Mouse (Mus musculus) G1E (cell line): ENCODE results near the gene Hnrnpul2. TPM values are rescaled to one million over a fixed set of nuclear protein-coding genes. Genes with fewer than 3 reads are reported as not detected.

ENCODE experiments used
- ATAC-seq: 2 replicates; pipeline ENCODE4 v1.8.0; 2016; ENCODE audit warnings: mild to moderate bottlenecking; ENCODE audit not compliant: insufficient number of reproducible peaks, poor library complexity, low FRiP score, severe bottlenecking; ENCODE audit errors: extremely low read depth
- DNase-seq: peaks from one replicate; pipeline ENCODE4 v3.0.0; 2012; ENCODE audit warnings: low spot score
- H3K27me3 ChIP-seq: 2 replicates; pipeline ENCODE4 v1.6.1; 2012; ENCODE audit warnings: mild to moderate bottlenecking, low read length, inconsistent platforms; ENCODE audit not compliant: insufficient read depth
- H3K36me3 ChIP-seq: replicated peaks from 2 replicates; pipeline ENCODE3; 2012; ENCODE audit warnings: mild to moderate bottlenecking, inconsistent platforms
- H3K4me1 ChIP-seq: 2 replicates; pipeline ENCODE4 v1.6.1; 2012; ENCODE audit warnings: low read depth, low read length, inconsistent platforms, mixed read lengths; ENCODE audit not compliant: insufficient read depth
- H3K4me3 ChIP-seq: 2 replicates; pipeline ENCODE4 v1.5.1; 2012; ENCODE audit warnings: low read depth, mild to moderate bottlenecking, inconsistent platforms, low read length, moderate library complexity, mixed read lengths
- H3K9me3 ChIP-seq: replicated peaks from 2 replicates; pipeline ENCODE4 v1.6.1; 2012; ENCODE audit warnings: inconsistent platforms
- CTCF ChIP-seq: IDR thresholded peaks from 2 replicates; pipeline ENCODE4 v1.5.1; 2012; ENCODE audit warnings: low read depth, low read length, inconsistent platforms, mixed read lengths
- GATA1 ChIP-seq: IDR thresholded peaks from 2 replicates; pipeline ENCODE4 v1.6.1; 2012; ENCODE audit warnings: borderline replicate concordance, low read length, inconsistent platforms, mixed read lengths
- GATA2 ChIP-seq: IDR thresholded peaks from 2 replicates; pipeline ENCODE4 v1.6.1; 2012; ENCODE audit warnings: low read depth, low read length, inconsistent platforms, borderline replicate concordance
- POLR2AphosphoS5 ChIP-seq: IDR thresholded peaks from 2 replicates; pipeline ENCODE4 v1.6.1; 2012; ENCODE audit warnings: low read depth, low read length, inconsistent platforms; ENCODE audit not compliant: insufficient replicate concordance
- TAL1 ChIP-seq: conservative IDR thresholded peaks from 2 replicates; pipeline ENCODE4 v1.6.1; 2012; ENCODE audit warnings: low read depth, low read length, inconsistent platforms, mixed read lengths
- polyA plus RNA-seq: library from polyadenylated mRNA; stranded (reverse); fragments of >175 nt; gene quantifications from 2 replicates; pipeline ENCODE4 v1.2.3, GENCODE M21; 2012
- total RNA-seq, 2 experiments: library from RNA; stranded (forward) in 1 of 2; stranded (reverse) in 1 of 2; fragments of 200-1000 nt in 1 of 2; fragments of >200 nt in 1 of 2; fragmentation: Nextera tagmentation in 1 of 2; gene quantifications; 2 replicates each; pipeline ENCODE4 v1.2.3; 2014 to 2017

The Hnrnpul2 gene
- total and polyA plus RNA-seq, 3 experiments = 45.9 to 114 (median 82.1) TPM

- no peak for DNase-seq
- no peaks in the 10 kb centered on the region for H3K27me3 ChIP-seq
- H3K4me3 ChIP-seq = no peak overlapping the region
- H3K9me3 ChIP-seq = no peaks in the 10 kb centered on the region
- H3K4me1 ChIP-seq = peaks cover 60% of the 10 kb centered on the region
- peaks cover 71% of the 10 kb centered on the region for H3K36me3 ChIP-seq
- no peak for ATAC-seq
- TF ChIP-seq POLR2AphosphoS5 = no peak
- TF ChIP-seq GATA2 = no peak
- no peak for TF ChIP-seq CTCF
- TF ChIP-seq GATA1 = no peak
- no peak for TF ChIP-seq TAL1
Measured at GRCm38 (mm10) chr19:8875031-8875430, 55.2 kb downstream of the Hnrnpul2 start.

DNA sequence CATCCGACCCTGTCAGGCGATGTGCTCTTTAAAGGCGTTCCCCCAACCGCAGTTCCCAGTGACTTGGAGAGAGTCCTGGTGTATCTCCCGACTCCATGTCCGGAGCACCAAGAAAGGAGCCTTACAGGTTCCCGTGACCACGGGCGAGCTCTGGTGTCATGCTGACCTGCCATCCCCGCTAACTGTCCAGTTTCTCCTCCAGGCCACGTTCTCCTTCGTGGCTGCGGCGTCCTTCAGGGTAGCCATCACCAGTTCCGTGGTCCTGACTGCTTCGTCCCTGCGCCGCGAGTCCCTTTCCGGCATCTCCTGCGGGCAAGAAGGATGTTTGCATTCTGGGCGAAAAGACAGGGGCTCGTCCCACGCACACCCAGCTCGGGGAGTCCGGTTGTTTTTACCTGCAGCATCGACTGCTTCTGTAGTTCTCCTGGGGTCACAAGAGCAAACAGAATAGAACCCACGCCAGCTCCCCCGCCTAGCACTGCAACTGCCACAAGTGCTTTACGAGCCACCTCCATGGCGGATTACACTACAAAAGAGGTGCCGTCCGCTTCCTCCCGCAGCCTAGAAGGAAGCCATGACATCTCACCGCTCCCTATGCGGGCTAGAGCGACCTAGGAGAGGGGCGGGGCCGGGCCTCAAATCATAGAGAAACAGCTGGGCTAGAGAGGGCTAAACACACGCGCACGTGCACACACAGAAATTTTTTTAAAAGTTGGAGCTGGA is 60.7 kb downstream of the Hnrnpul2 start, which contains the start of gene Uqcc3:
Gene Uqcc3 (minus strand): TSS at position 613 of the 723 bp plus-strand sequence.
- Histone ChIP-seq H3K27me3 (no peaks in the 10 kb centered on the region), H3K4me1 (peaks cover 33% of the 10 kb centered on the region), H3K9me3 (no peaks in the 10 kb centered on the region), H3K4me3 (peak within 1 kb of the TSS; percentile 87), H3K36me3 (peaks cover 39% of the 10 kb centered on the region)
- TF ChIP-seq POLR2AphosphoS5 (no peak), TAL1 (no peak)
- DNase-seq (peak; percentile 75), ATAC-seq (peak; percentile 88)

DNA sequence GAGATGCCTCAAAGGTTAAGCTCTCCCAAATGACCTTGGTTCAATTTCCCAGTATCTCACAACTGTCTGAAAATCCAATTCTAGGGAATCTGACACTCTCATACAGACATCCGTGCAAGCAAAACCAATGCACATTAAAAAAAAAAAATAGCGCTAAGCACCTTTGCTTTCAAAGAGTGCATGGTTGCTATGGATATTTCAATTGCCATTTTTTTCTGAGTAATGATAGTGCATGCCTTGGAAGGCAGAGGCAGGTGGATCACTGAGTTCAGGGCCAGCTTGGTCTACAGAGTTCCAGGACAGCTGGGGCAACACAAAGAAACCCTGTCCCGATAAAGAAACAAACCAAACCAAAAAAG is 61.2 kb downstream of the Hnrnpul2 start:
- Histone ChIP-seq H3K4me3 (peak overlapping the region; percentile 87), H3K4me1 (peaks cover 33% of the 10 kb centered on the region), H3K9me3 (no peaks in the 10 kb centered on the region), H3K27me3 (no peaks in the 10 kb centered on the region), H3K36me3 (peaks cover 34% of the 10 kb centered on the region)
- TF ChIP-seq CTCF = no peak
- no peak for ATAC-seq
- no peak for DNase-seq

DNA sequence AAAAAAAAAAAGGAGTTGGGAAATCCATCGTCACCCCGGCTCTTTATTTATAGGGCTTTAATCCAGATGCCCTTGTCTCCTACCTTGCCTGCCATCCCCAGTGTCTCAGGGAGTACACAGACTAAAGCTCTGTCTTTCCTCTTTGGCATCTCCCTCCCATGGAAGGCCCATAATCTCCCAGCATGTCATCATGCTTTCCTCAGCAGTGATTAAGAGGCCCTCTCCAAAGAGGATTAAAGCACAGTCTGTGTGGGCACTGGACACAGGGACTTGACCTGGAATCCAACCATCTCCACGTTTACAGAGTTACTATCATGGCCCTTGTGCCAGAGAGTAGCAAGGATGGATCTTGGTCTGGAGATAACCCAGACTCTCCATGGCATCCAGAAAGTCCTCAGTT is 63.8 kb downstream of the Hnrnpul2 start, which contains the start of the genes Lbhd1 and Gm49403:
Gene Lbhd1 (plus strand): TSS at position 117 of the 400 bp plus-strand sequence.
Gene Gm49403 (plus strand): TSS at position 315 of the 400 bp plus-strand sequence.
- Histone ChIP-seq H3K9me3 (no peaks in the 10 kb centered on the region), H3K4me1 (peaks cover 39% of the 10 kb centered on the region), H3K36me3 (peaks cover 16% of the 10 kb centered on the region), H3K4me3 (no peak within 1 kb of the TSS), H3K27me3 (no peaks in the 10 kb centered on the region)
- ATAC-seq (no peak), DNase-seq (no peak)
- TF ChIP-seq CTCF = no peak
- no peak for TF ChIP-seq POLR2AphosphoS5

Other genes starting within 250 kb of the Hnrnpul2 start
Only the 20 nearest of the 33 such genes appear.
- 61.1 and 84.0 TPM in 2 replicates for gene Stx5a, start 78.6 kb upstream of the Hnrnpul2 start, total RNA-seq (2014; fragmentation: Nextera tagmentation)
- 62.8 and 73.2 TPM in 2 replicates for gene Stx5a, start 78.6 kb upstream of the Hnrnpul2 start, total RNA-seq (2017)
- gene Stx5a, start 78.6 kb upstream of the Hnrnpul2 start, polyA plus RNA-seq = 12.9 and 13.2 TPM in 2 replicates
- 445 and 456 TPM in 2 replicates for gene Nxf1, start 62.9 kb upstream of the Hnrnpul2 start, total RNA-seq (2014; fragmentation: Nextera tagmentation)
- 175 and 184 TPM in 2 replicates for gene Nxf1, start 62.9 kb upstream of the Hnrnpul2 start, total RNA-seq (2017)
- 35.9 and 39.7 TPM in 2 replicates for gene Nxf1, start 62.9 kb upstream of the Hnrnpul2 start, polyA plus RNA-seq
- gene Tmem223, start 49.0 kb upstream of the Hnrnpul2 start, total RNA-seq (2014; fragmentation: Nextera tagmentation) = 8.2 and 16.3 TPM in 2 replicates
- gene Tmem223, start 49.0 kb upstream of the Hnrnpul2 start, total RNA-seq (2017) = 3.2 and 4.0 TPM in 2 replicates
- 6.1 and 8.7 TPM in 2 replicates for gene Tmem223, start 49.0 kb upstream of the Hnrnpul2 start, polyA plus RNA-seq
- 138 and 153 TPM in 2 replicates for gene Tmem179b, start 45.5 kb upstream of the Hnrnpul2 start, total RNA-seq (2014; fragmentation: Nextera tagmentation)
- gene Tmem179b, start 45.5 kb upstream of the Hnrnpul2 start, total RNA-seq (2017) = 96.6 and 102 TPM in 2 replicates
- 90.2 and 102 TPM in 2 replicates for gene Tmem179b, start 45.5 kb upstream of the Hnrnpul2 start, polyA plus RNA-seq
- 14.4 and 17.5 TPM in 2 replicates for gene Taf6l, start 33.6 kb upstream of the Hnrnpul2 start, total RNA-seq (2014; fragmentation: Nextera tagmentation)
- gene Taf6l, start 33.6 kb upstream of the Hnrnpul2 start, total RNA-seq (2017) = 17.0 and 21.0 TPM in 2 replicates
- 33.4 and 34.4 TPM in 2 replicates for gene Taf6l, start 33.6 kb upstream of the Hnrnpul2 start, polyA plus RNA-seq
- gene Polr2g, start 21.4 kb upstream of the Hnrnpul2 start, total RNA-seq (2014; fragmentation: Nextera tagmentation) = 112 and 137 TPM in 2 replicates
- gene Polr2g, start 21.4 kb upstream of the Hnrnpul2 start, total RNA-seq (2017) = 104 and 122 TPM in 2 replicates
- 6.8 and 9.8 TPM in 2 replicates for gene Polr2g, start 21.4 kb upstream of the Hnrnpul2 start, polyA plus RNA-seq
- 0.73 and 1.7 TPM in 2 replicates for gene Zbtb3, start 17.5 kb upstream of the Hnrnpul2 start, total RNA-seq (2014; fragmentation: Nextera tagmentation)
- 2.7 and 3.2 TPM in 2 replicates for gene Zbtb3, start 17.5 kb upstream of the Hnrnpul2 start, total RNA-seq (2017)
- gene Zbtb3, start 17.5 kb upstream of the Hnrnpul2 start, polyA plus RNA-seq = 1.7 and 1.8 TPM in 2 replicates
- 61.6 and 73.9 TPM in 2 replicates for gene Ttc9c, start 677 bp upstream of the Hnrnpul2 start, total RNA-seq (2014; fragmentation: Nextera tagmentation)
- 74.7 and 76.1 TPM in 2 replicates for gene Ttc9c, start 677 bp upstream of the Hnrnpul2 start, total RNA-seq (2017)
- gene Ttc9c, start 677 bp upstream of the Hnrnpul2 start, polyA plus RNA-seq = 4.7 and 6.9 TPM in 2 replicates
- gene AC129217.1, start 9.8 kb downstream of the Hnrnpul2 start, total RNA-seq (2014; fragmentation: Nextera tagmentation) = not detected in 2 replicates
- 3.4 and 3.7 TPM in 2 replicates for gene AC129217.1, start 9.8 kb downstream of the Hnrnpul2 start, total RNA-seq (2017)
- gene AC129217.1, start 9.8 kb downstream of the Hnrnpul2 start, polyA plus RNA-seq = 102 and 115 TPM in 2 replicates
- gene Bscl2, start 17.5 kb downstream of the Hnrnpul2 start, total RNA-seq (2014; fragmentation: Nextera tagmentation) = 17.0 and 20.5 TPM in 2 replicates
- gene Bscl2, start 17.5 kb downstream of the Hnrnpul2 start, total RNA-seq (2017) = 5.5 and 6.6 TPM in 2 replicates
- 6.5 and 9.0 TPM in 2 replicates for gene Bscl2, start 17.5 kb downstream of the Hnrnpul2 start, polyA plus RNA-seq
- gene Gng3, start 19.2 kb downstream of the Hnrnpul2 start, total RNA-seq (2014; fragmentation: Nextera tagmentation) = not detected in 2 replicates
- gene Gng3, start 19.2 kb downstream of the Hnrnpul2 start, total RNA-seq (2017) = 0.11 TPM in 1 of 2 replicates, not detected in the other
- gene Gng3, start 19.2 kb downstream of the Hnrnpul2 start, polyA plus RNA-seq = not detected in 2 replicates
- gene Lrrn4cl, start 30.8 kb downstream of the Hnrnpul2 start, total RNA-seq (2014; fragmentation: Nextera tagmentation) = not detected in 2 replicates
- gene Lrrn4cl, start 30.8 kb downstream of the Hnrnpul2 start, total RNA-seq (2017) = 0.06 and 0.16 TPM in 2 replicates
- gene Lrrn4cl, start 30.8 kb downstream of the Hnrnpul2 start, polyA plus RNA-seq = not detected in 2 replicates
- 101 and 102 TPM in 2 replicates for gene Ubxn1, start 51.5 kb downstream of the Hnrnpul2 start, total RNA-seq (2014; fragmentation: Nextera tagmentation)
- gene Ubxn1, start 51.5 kb downstream of the Hnrnpul2 start, total RNA-seq (2017) = 184 and 203 TPM in 2 replicates
- gene Ubxn1, start 51.5 kb downstream of the Hnrnpul2 start, polyA plus RNA-seq = 233 and 309 TPM in 2 replicates
- 22.3 and 24.8 TPM in 2 replicates for gene Uqcc3, start 60.9 kb downstream of the Hnrnpul2 start, total RNA-seq (2014; fragmentation: Nextera tagmentation)
- gene Uqcc3, start 60.9 kb downstream of the Hnrnpul2 start, total RNA-seq (2017) = 107 and 112 TPM in 2 replicates
- 39.6 and 41.1 TPM in 2 replicates for gene Uqcc3, start 60.9 kb downstream of the Hnrnpul2 start, polyA plus RNA-seq
- 9.1 and 11.4 TPM in 2 replicates for gene Lbhd1, start 63.7 kb downstream of the Hnrnpul2 start, total RNA-seq (2014; fragmentation: Nextera tagmentation)
- 14.8 and 18.1 TPM in 2 replicates for gene Lbhd1, start 63.7 kb downstream of the Hnrnpul2 start, total RNA-seq (2017)
- 0.64 and 0.67 TPM in 2 replicates for gene Lbhd1, start 63.7 kb downstream of the Hnrnpul2 start, polyA plus RNA-seq
- not detected in 2 replicates for gene Gm49403, start 63.9 kb downstream of the Hnrnpul2 start, total RNA-seq (2014; fragmentation: Nextera tagmentation)
- gene Gm49403, start 63.9 kb downstream of the Hnrnpul2 start, total RNA-seq (2017) = not detected in 2 replicates
- not detected in 2 replicates for gene Gm49403, start 63.9 kb downstream of the Hnrnpul2 start, polyA plus RNA-seq
- 53.0 and 65.4 TPM in 2 replicates for gene 1810009A15Rik, start 68.8 kb downstream of the Hnrnpul2 start, total RNA-seq (2014; fragmentation: Nextera tagmentation)
- 84.9 and 104 TPM in 2 replicates for gene 1810009A15Rik, start 68.8 kb downstream of the Hnrnpul2 start, total RNA-seq (2017)
- gene 1810009A15Rik, start 68.8 kb downstream of the Hnrnpul2 start, polyA plus RNA-seq = 66.1 and 85.7 TPM in 2 replicates
- 10.6 and 15.0 TPM in 2 replicates for gene Gm49416, start 68.9 kb downstream of the Hnrnpul2 start, total RNA-seq (2014; fragmentation: Nextera tagmentation)
- gene Gm49416, start 68.9 kb downstream of the Hnrnpul2 start, total RNA-seq (2017) = not detected in 2 replicates
- 8.7 and 10.4 TPM in 2 replicates for gene Gm49416, start 68.9 kb downstream of the Hnrnpul2 start, polyA plus RNA-seq
- gene Ints5, start 73.0 kb downstream of the Hnrnpul2 start, total RNA-seq (2014; fragmentation: Nextera tagmentation) = 32.8 and 35.7 TPM in 2 replicates
- gene Ints5, start 73.0 kb downstream of the Hnrnpul2 start, total RNA-seq (2017) = 15.7 and 16.6 TPM in 2 replicates
- gene Ints5, start 73.0 kb downstream of the Hnrnpul2 start, polyA plus RNA-seq = 59.6 and 64.0 TPM in 2 replicates
- 197 and 214 TPM in 2 replicates for gene Ganab, start 78.1 kb downstream of the Hnrnpul2 start, total RNA-seq (2014; fragmentation: Nextera tagmentation)
- 75.0 and 75.6 TPM in 2 replicates for gene Ganab, start 78.1 kb downstream of the Hnrnpul2 start, total RNA-seq (2017)
- 50.7 and 56.2 TPM in 2 replicates for gene Ganab, start 78.1 kb downstream of the Hnrnpul2 start, polyA plus RNA-seq